Mouse (Mus musculus) megakaryocyte, embryonic 14.5 days (primary cell): ENCODE results near the gene F7.

Experiments used
- FLI1 ChIP-seq: IDR thresholded peaks from 2 replicates; pipeline ENCODE4 v1.6.1; 2012; ENCODE audit warnings: low read length, inconsistent platforms, mixed read lengths
- GATA1 ChIP-seq: IDR thresholded peaks from 3 replicates; pipeline ENCODE4 v1.6.1; 2012; ENCODE audit warnings: mixed read lengths, low read length, inconsistent platforms, borderline replicate concordance

DNA sequence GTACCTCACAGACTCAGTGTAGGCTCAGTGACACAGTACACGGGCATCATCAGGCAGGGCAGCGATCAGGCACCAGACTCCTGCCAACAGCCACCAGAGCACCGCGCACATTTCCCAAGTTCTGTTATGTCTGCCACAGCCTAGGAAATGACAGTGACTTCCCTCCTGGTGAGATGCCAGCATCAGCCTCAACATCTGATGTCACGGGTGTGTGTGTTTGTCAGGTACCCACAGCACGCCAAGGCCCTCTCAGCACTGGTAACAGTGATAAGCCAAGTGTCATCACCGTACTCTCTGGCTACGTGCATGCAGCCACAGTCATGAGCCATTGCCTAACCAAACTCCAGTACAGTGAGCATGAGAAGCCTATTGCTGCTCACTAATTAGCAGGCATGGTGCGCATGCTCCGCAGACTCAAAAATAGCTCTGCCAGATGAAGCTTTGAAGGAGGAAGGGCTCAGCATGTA lies 10.5 kb downstream of the F7 start:
- no peak for TF ChIP-seq GATA1
- no peak for TF ChIP-seq FLI1
